Mouse (Mus musculus) MEL (cell line): Measurements from ENCODE around the gene Has1. TPM values are rescaled to one million over a fixed set of nuclear protein-coding genes. Genes with fewer than 3 reads are reported as not detected.

Source experiments
- DNase-seq: peaks from one replicate; pipeline ENCODE4 v3.0.0; 2011; ENCODE audit warnings: low read depth, low spot score
- H3K27ac ChIP-seq: 2 replicates; pipeline ENCODE4 v1.5.1; 2012; ENCODE audit warnings: low read depth, mild to moderate bottlenecking, control low read depth, low read length, moderate library complexity; ENCODE audit not compliant: control insufficient read depth
- H3K27me3 ChIP-seq, 2 experiments: fragments of 150-350 bp in 1 of 2; sonication (generic) in 1 of 2; 2 replicates each; pipeline ENCODE4 v1.6.1; 2012; ENCODE audit warnings: low read length in 2 of 2, mild to moderate bottlenecking in 2 of 2, improper control_type of control experiment in 1 of 2, moderate library complexity in 1 of 2; ENCODE audit not compliant: insufficient read depth in 2 of 2, control insufficient read depth in 1 of 2
- H3K36me3 ChIP-seq, 2 experiments: 2 replicates each; pipeline ENCODE4 v1.6.1; 2012 to 2014; ENCODE audit warnings: low read length in 2 of 2, improper control_type of control experiment in 1 of 2, inconsistent platforms in 1 of 2, mild to moderate bottlenecking in 1 of 2; ENCODE audit not compliant: insufficient read depth in 2 of 2, control insufficient read depth in 1 of 2
- H3K4me1 ChIP-seq, 2 experiments: fragments of 150-350 bp in 1 of 2; sonication (generic) in 1 of 2; 2 replicates each; pipeline ENCODE4 v1.6.1; 2012; ENCODE audit warnings: low read length in 2 of 2, improper control_type of control experiment in 1 of 2, mild to moderate bottlenecking in 1 of 2; ENCODE audit not compliant: insufficient read depth in 2 of 2, control insufficient read depth in 1 of 2
- H3K4me3 ChIP-seq, 2 experiments: fragments of 150-350 bp in 1 of 2; sonication (generic) in 1 of 2; 2 replicates each; pipeline ENCODE4 v1.5.1; 2012; ENCODE audit warnings: low read depth in 2 of 2, low read length in 2 of 2, mild to moderate bottlenecking in 2 of 2, moderate library complexity in 2 of 2, control low read depth in 1 of 2, improper control_type of control experiment in 1 of 2; ENCODE audit not compliant: control insufficient read depth in 1 of 2, insufficient read depth in 1 of 2
- H3K79me2 ChIP-seq: 2 replicates; pipeline ENCODE4 v1.6.1; 2012; ENCODE audit warnings: mild to moderate bottlenecking, low read length, moderate library complexity; ENCODE audit not compliant: control insufficient read depth, poor library complexity, insufficient read depth
- H3K9ac ChIP-seq: 2 replicates; pipeline ENCODE4 v1.6.1; 2012; ENCODE audit warnings: low read depth, mild to moderate bottlenecking, control low read depth, low read length, moderate library complexity; ENCODE audit not compliant: control insufficient read depth, poor library complexity, severe bottlenecking
- H3K9me3 ChIP-seq: fragments of 150-350 bp; sonication (generic); replicated peaks from 2 replicates; pipeline ENCODE4 v1.6.1; 2012; ENCODE audit warnings: mild to moderate bottlenecking, low read length, improper control_type of control experiment, moderate library complexity; ENCODE audit not compliant: insufficient read depth
- BHLHE40 ChIP-seq: IDR thresholded peaks from 2 replicates; pipeline ENCODE4 v1.6.1; 2012; ENCODE audit warnings: low read depth, mild to moderate bottlenecking, inconsistent platforms, low read length, improper control_type of control experiment, borderline replicate concordance
- CHD1 ChIP-seq: IDR thresholded peaks from 2 replicates; pipeline ENCODE4 v1.6.1; 2012; ENCODE audit warnings: low read depth, mild to moderate bottlenecking, inconsistent platforms, low read length, improper control_type of control experiment
- CHD2 ChIP-seq: IDR thresholded peaks from 2 replicates; pipeline ENCODE4 v1.6.1; 2011; ENCODE audit warnings: low read length, improper control_type of control experiment
- CTCF ChIP-seq, 3 experiments: IDR thresholded peaks in 2 of 3; conservative IDR thresholded peaks in 1 of 3; 2 replicates each; pipeline ENCODE4 v1.5.1; 2011 to 2012; ENCODE audit warnings: low read length in 3 of 3, low read depth in 2 of 3, mild to moderate bottlenecking in 2 of 3, improper control_type of control experiment in 1 of 3, inconsistent platforms in 1 of 3, mixed read lengths in 1 of 3, moderate library complexity in 1 of 3; ENCODE audit not compliant: control insufficient read depth in 1 of 3, insufficient read depth in 1 of 3, poor library complexity in 1 of 3, severe bottlenecking in 1 of 3
- E2F4 ChIP-seq: IDR thresholded peaks from 2 replicates; pipeline ENCODE4 v1.6.1; 2011; ENCODE audit warnings: low read depth, low read length, improper control_type of control experiment, borderline replicate concordance
- ETS1 ChIP-seq: IDR thresholded peaks from 2 replicates; pipeline ENCODE4 v1.6.1; 2012; ENCODE audit warnings: low read depth, mild to moderate bottlenecking, inconsistent platforms, low read length, improper control_type of control experiment, moderate library complexity
- GABPA ChIP-seq: IDR thresholded peaks from 2 replicates; pipeline ENCODE4 v1.6.1; 2012; ENCODE audit warnings: low read depth, mild to moderate bottlenecking, inconsistent platforms, low read length, improper control_type of control experiment, moderate library complexity
- GATA1 ChIP-seq: IDR thresholded peaks from 2 replicates; pipeline ENCODE4 v1.6.1; 2011; ENCODE audit warnings: low read depth, low read length, improper control_type of control experiment
- JUND ChIP-seq: IDR thresholded peaks from 2 replicates; pipeline ENCODE4 v1.6.1; 2011; ENCODE audit warnings: low read depth, mild to moderate bottlenecking, improper control_type of control experiment, low read length
- KAT2A ChIP-seq: conservative IDR thresholded peaks from 2 replicates; pipeline ENCODE4 v1.6.1; 2012; ENCODE audit warnings: low read depth, low read length, improper control_type of control experiment, inconsistent platforms
- MAFK ChIP-seq: IDR thresholded peaks from 2 replicates; pipeline ENCODE4 v1.6.1; 2011; ENCODE audit warnings: low read depth, mild to moderate bottlenecking, low read length, improper control_type of control experiment, borderline replicate concordance
- MAX ChIP-seq: IDR thresholded peaks from 2 replicates; pipeline ENCODE4 v1.6.1; 2011; ENCODE audit warnings: low read length, improper control_type of control experiment
- MAZ ChIP-seq: IDR thresholded peaks from 2 replicates; pipeline ENCODE4 v1.6.1; 2012; ENCODE audit warnings: low read depth, mild to moderate bottlenecking, inconsistent platforms, low read length, improper control_type of control experiment
- MEF2A ChIP-seq: IDR thresholded peaks from 2 replicates; pipeline ENCODE4 v1.6.1; 2014; ENCODE audit warnings: low read depth, mild to moderate bottlenecking, inconsistent platforms, low read length, improper control_type of control experiment; ENCODE audit not compliant: poor library complexity, insufficient replicate concordance, severe bottlenecking; ENCODE audit errors: extremely low read depth
- MXI1 ChIP-seq: IDR thresholded peaks from 2 replicates; pipeline ENCODE4 v1.6.1; 2011; ENCODE audit warnings: mild to moderate bottlenecking, low read depth, low read length, improper control_type of control experiment
- MYB ChIP-seq: IDR thresholded peaks from 2 replicates; pipeline ENCODE4 v1.6.1; 2011; ENCODE audit warnings: mild to moderate bottlenecking, low read depth, low read length, improper control_type of control experiment
- MYC ChIP-seq: IDR thresholded peaks from 2 replicates; pipeline ENCODE4 v1.6.1; 2011; ENCODE audit warnings: low read depth, mild to moderate bottlenecking, low read length, improper control_type of control experiment, moderate library complexity
- NELFE ChIP-seq: IDR thresholded peaks from 2 replicates; pipeline ENCODE4 v1.6.1; 2011; ENCODE audit warnings: low read depth, low read length, improper control_type of control experiment
- NRF1 ChIP-seq: IDR thresholded peaks from 2 replicates; pipeline ENCODE4 v1.6.1; 2014; ENCODE audit warnings: low read depth, mild to moderate bottlenecking, inconsistent platforms, low read length, improper control_type of control experiment, moderate library complexity; ENCODE audit not compliant: poor library complexity, insufficient read depth, severe bottlenecking
- POLR2A ChIP-seq, 2 experiments: IDR thresholded peaks; 2 replicates each; pipeline ENCODE4 v1.6.1; 2011 to 2012; ENCODE audit warnings: low read length in 2 of 2, mild to moderate bottlenecking in 2 of 2, control low read depth in 1 of 2, improper control_type of control experiment in 1 of 2, low read depth in 1 of 2, moderate library complexity in 1 of 2; ENCODE audit not compliant: control insufficient read depth in 1 of 2, insufficient read depth in 1 of 2, poor library complexity in 1 of 2
- RAD21 ChIP-seq: IDR thresholded peaks from 2 replicates; pipeline ENCODE4 v1.6.1; 2011; ENCODE audit warnings: mild to moderate bottlenecking, low read depth, low read length, improper control_type of control experiment
- SIN3A ChIP-seq: IDR thresholded peaks from 2 replicates; pipeline ENCODE4 v1.6.1; 2012; ENCODE audit warnings: low read length, improper control_type of control experiment, inconsistent platforms
- USF1 ChIP-seq: IDR thresholded peaks from 2 replicates; pipeline ENCODE4 v1.6.1; 2014; ENCODE audit warnings: low read depth, mild to moderate bottlenecking, inconsistent platforms, low read length, improper control_type of control experiment, moderate library complexity
- USF2 ChIP-seq, 2 experiments: IDR thresholded peaks; 2 replicates each; pipeline ENCODE4 v1.6.1; 2011 to 2012; ENCODE audit warnings: improper control_type of control experiment in 2 of 2, low read length in 2 of 2, borderline replicate concordance in 1 of 2, inconsistent platforms in 1 of 2, low read depth in 1 of 2, mild to moderate bottlenecking in 1 of 2; ENCODE audit not compliant: insufficient read depth in 1 of 2
- ZC3H11A ChIP-seq: IDR thresholded peaks from 2 replicates; pipeline ENCODE4 v1.6.1; 2012; ENCODE audit warnings: low read depth, mild to moderate bottlenecking, inconsistent platforms, low read length, improper control_type of control experiment
- ZNF384 ChIP-seq: IDR thresholded peaks from 2 replicates; pipeline ENCODE4 v1.6.1; 2012; ENCODE audit warnings: low read depth, mild to moderate bottlenecking, inconsistent platforms, low read length, improper control_type of control experiment
- polyA plus RNA-seq, 2 experiments: library from polyadenylated mRNA; stranded (reverse) in 1 of 2; unstranded in 1 of 2; fragments of >175 nt in 1 of 2; fragments of >200 nt in 1 of 2; gene quantifications; 2 replicates each; pipeline versions ENCODE4 v1.2.1 to v1.2.4; 2012; ENCODE audit warnings: low replicate concordance in 2 of 2, low read depth in 1 of 2; ENCODE audit not compliant: insufficient read length in 2 of 2, insufficient read depth in 1 of 2, missing spikeins in 1 of 2
- total RNA-seq: library from RNA; depleted of rRNA; stranded (reverse); fragments of 300-350 nt; gene quantifications from 2 replicates; pipeline ENCODE4 v1.2.3, GENCODE M21; 2012

Gene Has1
- total and polyA plus RNA-seq, 3 experiments = 0.13 TPM; not detected in 2

- Histone ChIP-seq H3K36me3 (no peaks in the 10 kb centered on the region), H3K79me2 (no peaks in the 10 kb centered on the region), H3K27me3 (no peaks in the 10 kb centered on the region), H3K27ac (no peak overlapping the region), H3K4me1 (no peaks in the 10 kb centered on the region), H3K9ac (no peak overlapping the region), H3K4me3 (no peak overlapping the region), H3K9me3 (no peaks in the 10 kb centered on the region)
- TF ChIP-seq MEF2A (no peak), RAD21 (no peak), MYC (no peak), NELFE (no peak), USF1 (no peak), CTCF (IDR thresholded peaks at IDR 0.05 in 2 of 3, conservative IDR thresholded peaks at IDR 0.05 in 1 of 3; ENCODE audit: control insufficient read depth in 1 of 3, insufficient read depth in 1 of 3, low read depth in 2 of 3, low read length in 3 of 3, poor library complexity in 1 of 3, severe bottlenecking in 1 of 3) (no peak), ETS1 (no peak), ZC3H11A (no peak), USF2 (IDR thresholded peaks at IDR 0.05; ENCODE audit: borderline replicate concordance in 1 of 2, insufficient read depth in 1 of 2, low read depth in 1 of 2, low read length in 2 of 2) (no peak), BHLHE40 (no peak)
- no peak for DNase-seq
Observed at GRCm38 (mm10) chr17:17865168-17865567, 10.2 kb upstream of the Has1 start.

- Histone ChIP-seq H3K9me3 (no peaks in the 10 kb centered on the region), H3K4me3 (no peak overlapping the region), H3K27ac (no peak overlapping the region), H3K9ac (no peak overlapping the region), H3K4me1 (no peaks in the 10 kb centered on the region), H3K27me3 (no peaks in the 10 kb centered on the region), H3K36me3 (no peaks in the 10 kb centered on the region), H3K79me2 (no peaks in the 10 kb centered on the region)
- TF ChIP-seq GABPA (no peak), RAD21 (no peak), NRF1 (no peak), GATA1 (no peak), ZNF384 (no peak), BHLHE40 (no peak)
- DNase-seq = no peak
Observed at GRCm38 (mm10) chr17:17862360-17862759, 7.4 kb upstream of the Has1 start.

GRCm38 (mm10) chr17:17860110-17860509 is 5.1 kb upstream of the Has1 start:
- Histone ChIP-seq H3K4me3 (no peak overlapping the region), H3K36me3 (no peaks in the 10 kb centered on the region), H3K27me3 (no peaks in the 10 kb centered on the region), H3K9ac (no peak overlapping the region), H3K27ac (no peak overlapping the region), H3K9me3 (no peaks in the 10 kb centered on the region), H3K79me2 (no peaks in the 10 kb centered on the region), H3K4me1 (no peaks in the 10 kb centered on the region)
- DNase-seq = peak; percentile 62
- no peak for TF ChIP-seq GATA1
- TF ChIP-seq MAX = 0 out of 2 replicates have a peak, but pooled peaks have one; percentile 39
- no peak for TF ChIP-seq MAFK
- no peak for TF ChIP-seq ZC3H11A
- TF ChIP-seq MYB = no peak
- TF ChIP-seq KAT2A = no peak
- no peak for TF ChIP-seq BHLHE40
- TF ChIP-seq CHD2 = no peak
- TF ChIP-seq MXI1 = no peak
- TF ChIP-seq CHD1 = no peak
- TF ChIP-seq JUND = no peak
- TF ChIP-seq SIN3A = no peak
- TF ChIP-seq RAD21 = peak; percentile 49
- TF ChIP-seq ETS1 = no peak
- no peak for TF ChIP-seq POLR2A (IDR thresholded peaks at IDR 0.05; ENCODE audit: control insufficient read depth in 1 of 2, insufficient read depth in 1 of 2, low read depth in 1 of 2, low read length in 2 of 2, poor library complexity in 1 of 2)
- TF ChIP-seq USF1 = no peak
- TF ChIP-seq MAZ = no peak
- no peak for TF ChIP-seq E2F4
- TF ChIP-seq ZNF384 = no peak
